Mouse (Mus musculus): ENCODE measurements around the gene Foxg1.

The Foxg1 gene

DNA sequence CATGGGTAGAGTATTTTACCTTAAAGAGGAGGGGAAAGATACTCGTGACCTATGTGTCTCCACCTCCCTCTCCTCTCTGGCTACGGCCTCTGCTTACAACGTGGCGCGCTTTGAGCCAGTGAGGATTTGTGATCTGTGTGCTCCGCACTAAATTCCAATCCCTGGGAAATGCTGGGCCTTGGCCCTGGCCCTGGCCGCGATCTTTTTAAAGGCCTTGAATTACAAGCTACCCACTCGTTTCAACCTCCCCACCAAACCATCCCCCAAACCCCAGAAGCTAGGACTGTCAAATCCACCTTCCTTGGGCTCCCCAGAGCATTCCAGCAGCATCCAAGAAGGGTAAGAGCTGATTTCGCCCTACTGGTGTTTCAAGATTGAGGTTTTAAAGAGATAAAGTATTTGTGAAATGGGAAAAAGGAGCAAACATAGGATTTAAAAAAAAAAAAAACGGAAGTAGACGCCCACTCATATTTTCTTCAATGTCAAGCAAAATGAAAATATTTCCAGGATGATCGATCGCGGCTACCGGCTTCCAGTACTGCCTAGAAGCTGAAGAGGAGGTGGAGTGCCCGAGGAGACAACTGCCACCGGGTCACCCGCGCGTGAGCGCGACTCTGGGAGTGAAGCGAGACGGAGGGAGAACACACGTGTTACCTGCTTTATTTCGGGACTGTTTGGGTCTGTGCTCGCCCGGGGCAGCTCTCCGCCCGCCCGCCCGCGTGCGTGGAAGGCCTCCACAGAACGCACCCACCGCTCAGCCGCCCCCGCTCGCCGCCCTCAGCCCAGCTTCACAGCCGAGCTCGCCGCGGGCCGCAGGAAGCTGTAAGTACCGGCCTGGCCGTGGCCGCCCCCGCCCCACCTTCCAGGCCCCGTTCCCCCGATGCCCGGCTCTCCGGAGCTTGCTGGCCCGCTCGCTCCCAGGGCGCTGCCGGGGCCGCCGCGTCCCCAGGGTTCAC, at the start of gene Foxg1:
TSS of gene Foxg1 (plus strand) at position 96 of the 956 bp plus-strand sequence.
- no peak for DNase-seq (ENCODE audit: low read depth, low spot score)

DNA sequence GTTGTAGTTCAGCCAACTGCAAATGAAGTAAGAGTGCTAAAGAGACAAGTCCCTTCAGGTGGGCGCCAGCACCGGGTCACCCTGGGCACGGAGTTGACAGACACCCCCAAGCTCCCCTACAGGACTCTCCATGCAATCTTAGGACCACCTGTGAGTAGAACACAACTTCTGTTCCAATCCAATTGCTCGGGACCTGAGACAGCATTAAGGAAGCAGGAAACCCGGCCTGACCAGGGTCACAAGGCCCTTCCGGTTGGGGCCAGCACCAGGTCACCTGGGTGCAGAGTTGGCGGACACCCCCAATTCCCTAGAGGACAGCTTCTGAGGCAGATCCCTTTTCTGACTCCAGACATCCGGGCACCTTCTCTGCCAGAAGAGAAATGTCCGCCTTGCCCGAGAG, 32.8 kb upstream of the Foxg1 start:
- no peak for DNase-seq (ENCODE audit: low read depth, low spot score)

DNA sequence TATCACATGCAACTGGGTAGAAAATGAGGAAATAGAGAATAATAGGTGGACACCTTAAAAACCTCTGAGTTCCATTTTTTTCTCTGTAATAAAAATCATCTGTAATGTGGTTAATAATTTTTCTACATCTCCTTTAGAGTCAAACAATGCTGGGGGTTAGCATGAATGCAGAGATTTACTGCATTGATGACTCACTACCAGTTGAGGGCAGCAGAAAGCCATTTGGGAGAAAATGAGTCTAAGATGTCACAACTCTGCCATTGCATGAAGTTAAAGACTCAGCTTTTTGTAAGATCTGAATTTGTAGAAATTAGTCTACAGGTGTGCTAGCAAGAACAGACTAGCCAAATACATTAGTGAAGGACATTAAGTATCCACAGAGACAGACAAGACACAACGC, 13.5 kb upstream of the Foxg1 start:
- DNase-seq (ENCODE audit: low read depth, low spot score), result no peak

- DNase-seq (ENCODE audit: low read depth, low spot score), result no peak
Observed at GRCm38 (mm10) chr12:49372170-49372569, 10.3 kb upstream of the Foxg1 start.

DNA sequence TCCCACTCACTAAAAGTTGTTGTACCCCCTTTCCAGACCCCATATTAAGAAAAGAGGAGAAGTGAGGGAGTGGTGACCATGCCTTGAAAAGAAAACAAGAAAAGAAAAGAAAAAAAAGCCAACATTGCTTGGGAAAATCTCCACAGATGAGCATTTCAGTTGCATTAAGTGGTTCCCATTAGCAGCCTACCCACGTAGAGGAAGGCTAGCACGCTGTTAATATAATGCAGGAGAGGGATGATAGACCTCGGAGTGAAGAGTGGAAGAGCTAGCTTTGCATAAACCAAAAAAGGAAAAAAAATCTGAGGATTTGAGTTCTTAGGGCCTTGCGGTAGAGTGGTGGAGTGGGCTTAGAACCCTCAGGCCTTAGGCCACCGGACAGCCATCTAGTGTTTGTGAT, 9.3 kb upstream of the Foxg1 start:
- no peak for DNase-seq (ENCODE audit: low read depth, low spot score)

DNA sequence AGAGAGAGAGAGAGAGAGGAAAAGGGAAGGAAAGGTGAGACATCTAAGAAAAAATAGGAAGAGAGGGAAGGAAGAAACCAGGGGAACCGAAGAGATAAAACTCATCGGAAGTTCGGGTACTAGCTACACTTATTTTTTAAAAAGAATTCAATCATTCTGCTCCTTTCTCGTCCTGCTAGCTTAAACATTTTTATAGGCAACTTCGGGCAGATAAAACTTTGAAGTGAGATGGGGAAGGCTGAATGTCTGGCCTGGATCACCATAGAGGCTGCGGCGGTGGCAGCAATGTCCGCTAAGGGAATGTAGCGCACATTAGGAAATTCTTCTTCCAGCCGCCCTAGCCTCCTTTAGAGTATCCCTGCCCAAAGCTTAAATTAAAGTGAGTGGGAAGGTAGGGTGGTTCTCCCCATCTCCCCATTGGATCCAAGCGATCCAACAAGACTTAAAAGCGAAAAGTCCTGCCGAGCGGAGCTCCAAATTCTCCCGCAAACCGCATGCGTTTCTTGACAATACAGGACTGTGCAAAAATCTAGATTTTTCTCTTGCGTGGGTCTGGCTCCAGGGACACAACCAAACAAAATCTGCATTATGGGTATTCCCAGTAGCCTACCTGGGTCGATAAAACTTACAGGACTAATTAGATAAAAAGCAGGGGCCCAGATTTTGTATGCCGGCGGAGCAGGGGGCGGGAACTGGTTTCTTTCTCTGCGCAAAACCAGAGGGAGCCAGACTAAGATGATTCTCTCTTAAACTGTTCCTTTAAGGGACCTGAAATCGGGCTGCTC, 8.4 kb upstream of the Foxg1 start:
- DNase-seq (ENCODE audit: low read depth, low spot score), result no peak

GRCm38 (mm10) chr12:49374606-49374995, 7.9 kb upstream of the Foxg1 start:
- DNase-seq (ENCODE audit: low read depth, low spot score), result no peak

- DNase-seq (ENCODE audit: low read depth, low spot score), result no peak
Observed at GRCm38 (mm10) chr12:49375427-49376317, 6.8 kb upstream of the Foxg1 start.

- DNase-seq (ENCODE audit: low read depth, low spot score), result no peak
Observed at GRCm38 (mm10) chr12:49376318-49376992, 6.0 kb upstream of the Foxg1 start.

DNA sequence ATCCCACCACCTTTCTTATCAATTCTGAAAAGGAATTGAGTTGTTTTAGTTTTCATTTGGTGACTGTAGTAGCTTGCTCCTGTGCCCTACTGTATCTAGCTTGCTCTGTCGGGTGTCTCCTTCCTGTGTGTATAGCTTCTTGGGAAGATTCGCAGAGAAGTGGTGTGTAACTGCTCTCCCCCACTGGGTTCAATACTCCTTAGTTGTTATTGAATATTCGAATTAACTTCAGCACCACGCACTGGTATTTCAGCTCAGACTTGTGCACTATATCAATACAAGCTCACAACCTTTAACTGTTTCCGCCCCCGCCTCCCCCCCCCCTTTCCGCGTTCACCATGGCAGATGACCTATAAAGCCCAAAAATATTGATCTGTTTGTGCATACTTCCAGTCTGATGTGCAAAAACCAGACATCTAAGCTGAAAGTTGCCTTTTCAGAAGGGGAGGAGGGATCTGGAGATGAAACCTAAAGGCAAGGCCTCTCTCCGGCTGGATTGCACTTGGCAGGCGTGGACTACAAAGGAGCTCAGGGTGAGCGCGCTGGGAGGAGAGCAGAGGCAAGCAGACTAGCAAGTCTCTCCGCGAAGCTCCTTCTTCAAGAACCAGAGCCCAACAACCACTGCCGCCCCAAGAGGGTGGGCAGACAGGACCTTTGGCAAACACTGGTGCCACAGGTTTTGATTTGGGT, 5.0 kb upstream of the Foxg1 start:
- no peak for DNase-seq (ENCODE audit: low read depth, low spot score)

DNA sequence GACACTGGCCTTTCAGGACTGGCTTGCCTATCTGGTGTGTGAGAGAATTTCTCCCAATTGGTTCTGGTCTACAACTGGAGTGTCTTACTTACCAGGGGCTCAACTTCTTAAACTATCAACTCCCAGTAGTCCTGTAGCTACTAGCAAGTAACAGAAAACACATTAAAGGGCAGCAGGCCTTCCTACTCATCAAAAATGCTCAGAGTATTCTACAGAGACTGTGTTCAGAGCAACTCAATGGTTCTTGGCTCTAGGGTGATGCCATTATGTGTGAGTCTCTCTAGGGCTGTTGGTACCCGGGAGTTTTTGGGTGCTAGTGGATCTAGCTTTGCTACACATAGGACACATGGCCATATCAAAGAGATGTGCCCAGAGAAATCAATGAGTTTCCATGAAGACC, 3.5 kb upstream of the Foxg1 start:
- DNase-seq (ENCODE audit: low read depth, low spot score), result no peak

- no peak for DNase-seq (ENCODE audit: low read depth, low spot score)
Observed at GRCm38 (mm10) chr12:49379446-49379845, 3.0 kb upstream of the Foxg1 start.

DNA sequence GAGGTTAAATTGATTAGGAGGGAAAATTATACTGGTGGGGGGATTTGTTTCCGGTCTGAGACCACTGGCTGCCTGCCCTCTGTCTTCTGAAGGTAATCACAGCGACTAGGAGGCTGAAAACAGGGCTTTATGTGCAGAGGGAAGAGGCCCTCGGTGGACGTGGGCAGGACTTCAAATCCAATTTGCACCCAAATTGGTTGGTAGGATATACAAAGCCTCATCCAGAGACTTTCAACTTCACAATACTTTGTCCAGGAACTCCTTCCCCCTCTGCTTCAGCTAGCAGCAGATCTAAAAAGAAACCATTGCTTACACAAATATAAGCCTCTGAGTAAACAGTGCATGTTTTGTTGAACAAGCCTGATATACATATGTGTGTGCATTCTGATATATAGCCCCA, 2.0 kb upstream of the Foxg1 start:
- DNase-seq (ENCODE audit: low read depth, low spot score), result no peak

DNA sequence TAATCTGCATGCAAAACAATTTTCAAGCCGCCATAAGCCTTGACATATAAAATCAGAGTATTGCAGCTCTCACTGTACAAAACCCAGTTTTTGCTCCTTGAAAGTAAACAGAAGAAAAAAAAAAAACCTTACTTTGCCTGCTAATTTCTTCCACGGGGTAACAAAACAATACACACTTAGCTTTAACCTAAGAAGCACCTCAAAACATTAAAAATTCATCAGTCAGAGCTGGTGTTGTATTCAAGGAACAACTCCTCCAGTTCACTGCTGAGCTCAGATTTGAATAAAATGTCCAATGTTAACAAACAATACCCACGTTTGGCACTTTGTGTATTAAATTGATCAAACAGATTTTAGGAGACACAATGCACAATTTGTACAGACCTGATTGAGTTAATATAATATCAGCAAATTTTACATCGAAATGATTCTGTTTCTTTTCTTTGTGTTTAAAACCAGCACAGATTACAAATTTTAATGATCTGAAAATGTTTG, 1.4 kb upstream of the Foxg1 start:
- DNase-seq (ENCODE audit: low read depth, low spot score), result no peak

- DNase-seq (ENCODE audit: low read depth, low spot score), result no peak
Observed at GRCm38 (mm10) chr12:49381721-49382365, 617 bp upstream of the Foxg1 start.

- peak; percentile 85 for DNase-seq (ENCODE audit: low read depth, low spot score)
Observed at GRCm38 (mm10) chr12:49383521-49384133, 1.2 kb downstream of the Foxg1 start.

- no peak for DNase-seq (ENCODE audit: low read depth, low spot score)
Observed at GRCm38 (mm10) chr12:49384295-49384875, 1.9 kb downstream of the Foxg1 start.

DNA sequence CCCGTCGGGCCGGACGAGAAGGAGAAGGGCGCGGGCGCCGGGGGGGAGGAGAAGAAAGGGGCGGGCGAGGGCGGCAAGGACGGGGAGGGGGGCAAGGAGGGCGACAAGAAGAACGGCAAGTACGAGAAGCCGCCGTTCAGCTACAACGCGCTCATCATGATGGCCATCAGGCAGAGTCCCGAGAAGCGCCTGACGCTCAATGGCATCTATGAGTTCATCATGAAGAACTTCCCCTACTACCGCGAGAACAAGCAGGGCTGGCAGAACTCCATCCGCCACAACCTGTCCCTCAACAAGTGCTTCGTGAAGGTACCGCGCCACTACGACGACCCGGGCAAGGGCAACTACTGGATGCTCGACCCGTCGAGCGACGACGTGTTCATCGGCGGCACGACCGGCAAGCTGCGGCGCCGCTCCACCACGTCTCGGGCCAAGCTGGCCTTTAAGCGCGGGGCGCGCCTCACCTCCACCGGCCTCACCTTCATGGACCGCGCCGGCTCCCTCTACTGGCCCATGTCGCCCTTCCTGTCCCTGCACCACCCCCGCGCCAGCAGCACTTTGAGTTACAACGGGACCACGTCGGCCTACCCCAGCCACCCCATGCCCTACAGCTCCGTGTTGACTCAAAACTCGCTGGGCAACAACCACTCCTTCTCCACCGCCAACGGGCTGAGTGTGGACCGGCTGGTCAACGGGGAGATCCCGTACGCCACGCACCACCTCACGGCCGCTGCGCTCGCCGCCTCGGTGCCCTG, 2.6 kb downstream of the Foxg1 start, which contains the start of gene Gm43517:
TSS of gene Gm43517 (plus strand) at position 299 of the 755 bp plus-strand sequence.
- DNase-seq (ENCODE audit: low read depth, low spot score), result no peak

Measured in telencephalon, adult 2 months (tissue).